Mouse (Mus musculus): Measurements from ENCODE around the gene Dnm1.

DNA sequence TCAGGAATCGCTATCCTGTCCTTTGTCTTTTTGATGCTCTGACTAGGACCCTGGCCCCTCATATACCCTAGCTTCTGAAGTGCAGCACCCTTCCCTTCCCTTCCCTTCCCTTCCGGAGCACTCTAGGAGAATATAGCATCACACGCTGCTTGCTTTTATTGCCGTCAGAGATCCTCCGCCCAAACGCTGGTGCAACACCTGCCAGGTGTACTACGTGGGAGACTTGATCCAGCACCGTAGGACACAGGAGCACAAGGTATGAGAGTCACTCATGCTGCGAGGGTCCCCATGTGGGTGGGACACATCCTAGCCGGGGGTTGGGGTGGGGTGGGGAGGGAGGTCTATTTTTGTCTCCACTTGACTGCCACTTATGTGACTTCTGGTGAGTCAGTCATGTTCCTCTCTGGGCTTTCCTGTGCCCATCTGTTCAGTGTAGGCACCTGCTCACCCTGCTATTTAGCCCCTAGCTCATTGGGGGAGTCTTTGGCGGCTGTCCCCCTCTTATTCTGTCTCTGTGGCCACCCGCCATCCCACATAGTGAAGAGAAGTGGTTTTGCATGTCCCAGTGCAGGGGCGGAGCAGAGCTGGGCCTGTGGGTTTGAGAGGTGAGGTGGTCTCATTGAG, 22.3 kb upstream of the Dnm1 start:
- no peak for TF ChIP-seq CTCF (IDR thresholded peaks at IDR 0.05; ENCODE audit: insufficient read depth, low read depth, low read length)
- TF ChIP-seq POLR2A (IDR thresholded peaks at IDR 0.05; ENCODE audit: insufficient read depth, low read depth, low read length), result no peak
